Mouse (Mus musculus): Measurements from ENCODE around the gene Shc1. TPM values are rescaled to one million over a fixed set of nuclear protein-coding genes. Genes with fewer than 3 reads are reported as not detected.

The Shc1 gene
- polyA plus RNA-seq, 1 experiment: 63.5 TPM

GRCm38 (mm10) chr3:89385451-89385850 is 32.8 kb upstream of the Shc1 start:
- no peak for TF ChIP-seq POLR2A (IDR thresholded peaks at IDR 0.05; ENCODE audit: low read depth, low read length)
- peak overlapping the region; percentile 44 for H3K27ac ChIP-seq (ENCODE audit: insufficient read depth, low read depth, low read length)
- WGBS: 60% methylated on average over 11 of the region's 11 CpGs
- peaks cover 53% of the 10 kb centered on the region for H3K4me1 ChIP-seq (ENCODE audit: control insufficient read depth, insufficient read depth, insufficient read length, low read length)
- H3K36me3 ChIP-seq (ENCODE audit: control insufficient read depth, insufficient read depth, low read length): peaks cover 62% of the 10 kb centered on the region
- H3K27me3 ChIP-seq (ENCODE audit: control insufficient read depth, insufficient read depth, low read length): no peaks in the 10 kb centered on the region
- H3K4me3 ChIP-seq (ENCODE audit: low read depth, low read length): peak overlapping the region; percentile 65

- TF ChIP-seq POLR2A (IDR thresholded peaks at IDR 0.05; ENCODE audit: low read depth, low read length): no peak
- TF ChIP-seq CTCF (IDR thresholded peaks at IDR 0.05; ENCODE audit: extremely low read depth, insufficient read length, insufficient replicate concordance, low read depth, low read length): no peak
- peaks cover 50% of the 10 kb centered on the region for H3K36me3 ChIP-seq (ENCODE audit: control insufficient read depth, insufficient read depth, low read length)
- peak overlapping the region; percentile 98 for H3K27ac ChIP-seq (ENCODE audit: insufficient read depth, low read depth, low read length)
- H3K27me3 ChIP-seq (ENCODE audit: control insufficient read depth, insufficient read depth, low read length): no peaks in the 10 kb centered on the region
- H3K4me3 ChIP-seq (ENCODE audit: low read depth, low read length): peak overlapping the region; percentile 65
- WGBS: 50% methylated on average over 17 of the region's 17 CpGs
- H3K4me1 ChIP-seq (ENCODE audit: control insufficient read depth, insufficient read depth, insufficient read length, low read length): peaks cover 53% of the 10 kb centered on the region
These were observed 31.5 kb upstream of the Shc1 start for GRCm38 (mm10) chr3:89386438-89387420.

GRCm38 (mm10) chr3:89387632-89388031 is 30.6 kb upstream of the Shc1 start:
- Histone ChIP-seq H3K4me1 (ENCODE audit: control insufficient read depth, insufficient read depth, insufficient read length, low read length) (peaks cover 53% of the 10 kb centered on the region), H3K27ac (ENCODE audit: insufficient read depth, low read depth, low read length) (peak overlapping the region; percentile 98), H3K4me3 (ENCODE audit: low read depth, low read length) (peak overlapping the region; percentile 65), H3K36me3 (ENCODE audit: control insufficient read depth, insufficient read depth, low read length) (peaks cover 45% of the 10 kb centered on the region), H3K27me3 (ENCODE audit: control insufficient read depth, insufficient read depth, low read length) (no peaks in the 10 kb centered on the region)
- whole genome bisulfite sequencing: 22% methylated on average over 11 of the region's 11 CpGs
- TF ChIP-seq CTCF (IDR thresholded peaks at IDR 0.05; ENCODE audit: extremely low read depth, insufficient read length, insufficient replicate concordance, low read depth, low read length) (no peak), POLR2A (IDR thresholded peaks at IDR 0.05; ENCODE audit: low read depth, low read length) (no peak)

GRCm38 (mm10) chr3:89388134-89388881 is 29.9 kb upstream of the Shc1 start:
- Histone ChIP-seq H3K36me3 (ENCODE audit: control insufficient read depth, insufficient read depth, low read length) (peaks cover 39% of the 10 kb centered on the region), H3K4me1 (ENCODE audit: control insufficient read depth, insufficient read depth, insufficient read length, low read length) (peaks cover 52% of the 10 kb centered on the region), H3K4me3 (ENCODE audit: low read depth, low read length) (peak overlapping the region; percentile 65), H3K27ac (ENCODE audit: insufficient read depth, low read depth, low read length) (peak overlapping the region; percentile 98), H3K27me3 (ENCODE audit: control insufficient read depth, insufficient read depth, low read length) (no peaks in the 10 kb centered on the region)
- 17% methylated on average over 11 of the region's 11 CpGs for WGBS
- TF ChIP-seq POLR2A (IDR thresholded peaks at IDR 0.05; ENCODE audit: low read depth, low read length) (peak; percentile 39; the same call in 1 of the 2 replicates), CTCF (IDR thresholded peaks at IDR 0.05; ENCODE audit: extremely low read depth, insufficient read length, insufficient replicate concordance, low read depth, low read length) (no peak)

- no peak for TF ChIP-seq POLR2A (IDR thresholded peaks at IDR 0.05; ENCODE audit: low read depth, low read length)
- TF ChIP-seq CTCF (IDR thresholded peaks at IDR 0.05; ENCODE audit: extremely low read depth, insufficient read length, insufficient replicate concordance, low read depth, low read length): no peak
- Histone ChIP-seq H3K27ac (ENCODE audit: insufficient read depth, low read depth, low read length) (peak overlapping the region; percentile 98), H3K4me1 (ENCODE audit: control insufficient read depth, insufficient read depth, insufficient read length, low read length) (peaks cover 44% of the 10 kb centered on the region), H3K36me3 (ENCODE audit: control insufficient read depth, insufficient read depth, low read length) (peaks cover 35% of the 10 kb centered on the region), H3K4me3 (ENCODE audit: low read depth, low read length) (peak overlapping the region; percentile 86), H3K27me3 (ENCODE audit: control insufficient read depth, insufficient read depth, low read length) (no peaks in the 10 kb centered on the region)
- WGBS: 24% methylated on average over 5 of the region's 6 CpGs
These were observed 29.1 kb upstream of the Shc1 start for GRCm38 (mm10) chr3:89388901-89389740.

GRCm38 (mm10) chr3:89390111-89390515 is 28.1 kb upstream of the Shc1 start:
- TF ChIP-seq POLR2A (IDR thresholded peaks at IDR 0.05; ENCODE audit: low read depth, low read length) (no peak), CTCF (IDR thresholded peaks at IDR 0.05; ENCODE audit: extremely low read depth, insufficient read length, insufficient replicate concordance, low read depth, low read length) (no peak)
- H3K4me3 ChIP-seq (ENCODE audit: low read depth, low read length): peak overlapping the region; percentile 86
- H3K36me3 ChIP-seq (ENCODE audit: control insufficient read depth, insufficient read depth, low read length): peaks cover 26% of the 10 kb centered on the region
- peaks cover 35% of the 10 kb centered on the region for H3K4me1 ChIP-seq (ENCODE audit: control insufficient read depth, insufficient read depth, insufficient read length, low read length)
- H3K27me3 ChIP-seq (ENCODE audit: control insufficient read depth, insufficient read depth, low read length): no peaks in the 10 kb centered on the region
- peak overlapping the region; percentile 98 for H3K27ac ChIP-seq (ENCODE audit: insufficient read depth, low read depth, low read length)
- 2% methylated on average over 5 of the region's 5 CpGs for WGBS

Measured in small intestine, adult 2 months (tissue).